Mouse (Mus musculus) limb, embryonic 12.5 days (tissue): ENCODE measurements around the gene Glb1l. TPM values are rescaled to one million over a fixed set of nuclear protein-coding genes. Genes with fewer than 3 reads are reported as not detected.

Source experiments
- ATAC-seq: fragments of 200-750 bp; cut with Nextera tagmentation; 2 replicates; pipeline ENCODE4 v1.8.0; 2017; ENCODE audit warnings: low read depth, moderate TSS enrichment; ENCODE audit not compliant: insufficient number of reproducible peaks, insufficient read depth, low FRiP score, low TSS enrichment
- H3K27ac ChIP-seq: fragments of 300-500 bp; sonication (generic); 2 replicates; pipeline ENCODE4 v1.5.1; 2016; ENCODE audit warnings: mild to moderate bottlenecking, moderate library complexity
- H3K27me3 ChIP-seq: fragments of 300-500 bp; sonication (generic); 2 replicates; pipeline ENCODE4 v1.6.1; 2016; ENCODE audit warnings: mild to moderate bottlenecking, moderate library complexity
- H3K36me3 ChIP-seq: fragments of 300-500 bp; sonication (generic); 2 replicates; pipeline ENCODE4 v1.6.1; 2016; ENCODE audit warnings: mild to moderate bottlenecking, moderate library complexity
- H3K4me1 ChIP-seq: fragments of 300-500 bp; sonication (generic); replicated peaks from 2 replicates; pipeline ENCODE4 v1.6.1; 2016
- H3K4me2 ChIP-seq: fragments of 300-500 bp; sonication (generic); 2 replicates; pipeline ENCODE4 v1.6.1; 2016; ENCODE audit warnings: mild to moderate bottlenecking, moderate library complexity
- H3K4me3 ChIP-seq: fragments of 300-500 bp; sonication (generic); replicated peaks from 2 replicates; pipeline ENCODE4 v1.5.1; 2016; ENCODE audit warnings: mild to moderate bottlenecking
- H3K9ac ChIP-seq: fragments of 300-500 bp; sonication (generic); replicated peaks from 2 replicates; pipeline ENCODE4 v1.6.1; 2016; ENCODE audit warnings: mild to moderate bottlenecking, moderate library complexity
- H3K9me3 ChIP-seq: fragments of 300-500 bp; sonication (generic); 2 replicates; pipeline ENCODE4 v1.6.1; 2016; ENCODE audit warnings: mild to moderate bottlenecking, moderate library complexity
- WGBS: fragments of 180-500 bp; shearing (Covaris S2); methylation state at CpG from one replicate; pipeline ENCODE4 v1.1.7; 2016; 5-methylcytosine and 5-hydroxymethylcytosine counted together
- polyA plus RNA-seq: library from polyadenylated mRNA; unstranded; fragments of >200 nt; fragmentation: Nextera tagmentation; extraction: Ambion mirVana; gene quantifications from 2 replicates; pipeline ENCODE4 v1.2.1, GENCODE M21; 2016

Glb1l gene
- polyA plus RNA-seq, 1 experiment from 2014 or later, result 19.3 TPM

GRCm38 (mm10) chr1:75191622-75192402, 18.8 kb downstream of the Glb1l start, which contains the start of the genes Ankzf1 and Atg9a:
Gene Ankzf1, plus strand, starts transcription at chr1:75192151.
Gene Atg9a, minus strand, starts transcription at chr1:75192196.
- WGBS, result under 1% methylated on average over 56 of the region's 56 CpGs
- peak within 1 kb of the TSS; percentile 81 for H3K4me3 ChIP-seq
- peak within 1 kb of the TSS; percentile 83 for H3K9ac ChIP-seq
- peak within 1 kb of the TSS; percentile 92 for H3K4me2 ChIP-seq
- H3K27me3 ChIP-seq, result no peaks in the 10 kb centered on the region
- peaks cover 43% of the 10 kb centered on the region for H3K36me3 ChIP-seq
- peaks cover 17% of the 10 kb centered on the region for H3K4me1 ChIP-seq
- ATAC-seq, result peak; percentile 98
- H3K9me3 ChIP-seq, result no peaks in the 10 kb centered on the region
- H3K27ac ChIP-seq, result peak within 1 kb of the TSS; percentile 93

GRCm38 (mm10) chr1:75191258-75191621, 19.4 kb downstream of the Glb1l start:
- peak overlapping the region; percentile 92 for H3K4me2 ChIP-seq
- H3K36me3 ChIP-seq, result peaks cover 43% of the 10 kb centered on the region
- no peak for ATAC-seq
- WGBS, result 47% methylated on average over 5 of the region's 5 CpGs
- H3K4me3 ChIP-seq, result peak overlapping the region; percentile 81
- no peaks in the 10 kb centered on the region for H3K9me3 ChIP-seq
- H3K27me3 ChIP-seq, result no peaks in the 10 kb centered on the region
- peaks cover 17% of the 10 kb centered on the region for H3K4me1 ChIP-seq
- peak overlapping the region; percentile 83 for H3K9ac ChIP-seq
- H3K27ac ChIP-seq, result peak overlapping the region; percentile 79

- peak overlapping the region; percentile 92 for H3K4me2 ChIP-seq
- no peak overlapping the region for H3K27ac ChIP-seq
- WGBS, result 56% methylated on average over 2 of the region's 2 CpGs
- peak overlapping the region; percentile 83 for H3K9ac ChIP-seq
- H3K9me3 ChIP-seq, result no peaks in the 10 kb centered on the region
- no peak for ATAC-seq
- peak overlapping the region; percentile 81 for H3K4me3 ChIP-seq
- peaks cover 43% of the 10 kb centered on the region for H3K36me3 ChIP-seq
- peaks cover 17% of the 10 kb centered on the region for H3K4me1 ChIP-seq
- H3K27me3 ChIP-seq, result no peaks in the 10 kb centered on the region
Measured at GRCm38 (mm10) chr1:75190577-75190976, 20.0 kb downstream of the Glb1l start.

GRCm38 (mm10) chr1:75187914-75188483, 22.6 kb downstream of the Glb1l start:
- no peak overlapping the region for H3K4me2 ChIP-seq
- peaks cover 56% of the 10 kb centered on the region for H3K36me3 ChIP-seq
- WGBS, result 83% methylated on average over 2 of the region's 2 CpGs

GRCm38 (mm10) chr1:75187126-75187525, 23.5 kb downstream of the Glb1l start:
- no peak overlapping the region for H3K4me2 ChIP-seq
- no peak overlapping the region for H3K4me3 ChIP-seq
- peaks cover 65% of the 10 kb centered on the region for H3K36me3 ChIP-seq
- no peaks in the 10 kb centered on the region for H3K27me3 ChIP-seq
- H3K9me3 ChIP-seq, result no peaks in the 10 kb centered on the region
- no peak overlapping the region for H3K9ac ChIP-seq
- H3K4me1 ChIP-seq, result peaks cover 8% of the 10 kb centered on the region
- H3K27ac ChIP-seq, result no peak overlapping the region
- ATAC-seq, result no peak

More at GRCm38 (mm10) chr1:75187914-75188483, 22.6 kb downstream of the Glb1l start:
- Histone ChIP-seq H3K4me1 (peaks cover 10% of the 10 kb centered on the region), H3K4me3 (no peak overlapping the region), H3K9me3 (no peaks in the 10 kb centered on the region), H3K27me3 (no peaks in the 10 kb centered on the region), H3K9ac (no peak overlapping the region), H3K27ac (no peak overlapping the region)
- ATAC-seq, result no peak

- Histone ChIP-seq H3K4me2 (no peak overlapping the region), H3K36me3 (peaks cover 70% of the 10 kb centered on the region), H3K27me3 (no peaks in the 10 kb centered on the region), H3K4me1 (peaks cover 4% of the 10 kb centered on the region; the same call in 1 of the 2 replicates), H3K9me3 (no peaks in the 10 kb centered on the region), H3K27ac (no peak overlapping the region), H3K9ac (no peak overlapping the region), H3K4me3 (no peak overlapping the region)
- ATAC-seq, result no peak
- WGBS, result 89% methylated on average over 11 of the region's 11 CpGs
Measured at GRCm38 (mm10) chr1:75185495-75185894, 25.1 kb downstream of the Glb1l start.

- Histone ChIP-seq H3K27ac (no peak overlapping the region), H3K4me2 (no peak overlapping the region), H3K9me3 (no peaks in the 10 kb centered on the region), H3K4me1 (peaks cover 22% of the 10 kb centered on the region), H3K36me3 (peaks cover 59% of the 10 kb centered on the region), H3K27me3 (no peaks in the 10 kb centered on the region), H3K9ac (no peak overlapping the region), H3K4me3 (no peak overlapping the region)
- 83% methylated on average over 4 of the region's 4 CpGs for WGBS
- ATAC-seq, result no peak
Measured at GRCm38 (mm10) chr1:75182160-75182559, 28.5 kb downstream of the Glb1l start.

- WGBS, result 81% methylated on average over 4 of the region's 4 CpGs
- Histone ChIP-seq H3K4me1 (peaks cover 22% of the 10 kb centered on the region), H3K36me3 (peaks cover 59% of the 10 kb centered on the region), H3K4me2 (no peak overlapping the region), H3K4me3 (no peak overlapping the region), H3K9ac (no peak overlapping the region), H3K9me3 (no peaks in the 10 kb centered on the region), H3K27ac (no peak overlapping the region), H3K27me3 (no peaks in the 10 kb centered on the region)
- no peak for ATAC-seq
Measured at GRCm38 (mm10) chr1:75181377-75181870, 29.2 kb downstream of the Glb1l start.

- ATAC-seq, result no peak
- H3K9ac ChIP-seq, result no peak overlapping the region; the same call in 1 of the 2 replicates
Measured at GRCm38 (mm10) chr1:75180741-75181140, 29.9 kb downstream of the Glb1l start.

GRCm38 (mm10) chr1:75180105-75180590, 30.5 kb downstream of the Glb1l start, which contains the start of gene Abcb6:
Gene Abcb6, minus strand, starts transcription at chr1:75180392.
- Histone ChIP-seq H3K9ac (peak within 1 kb of the TSS; percentile 76), H3K27ac (peak within 1 kb of the TSS; percentile 31; the same call in 1 of the 2 replicates), H3K4me3 (peak within 1 kb of the TSS; percentile 65), H3K4me2 (peak within 1 kb of the TSS; percentile 99), H3K27me3 (no peaks in the 10 kb centered on the region), H3K9me3 (no peaks in the 10 kb centered on the region), H3K36me3 (peaks cover 59% of the 10 kb centered on the region), H3K4me1 (peaks cover 22% of the 10 kb centered on the region)
- under 1% methylated on average over 31 of the region's 31 CpGs for WGBS
- peak; percentile 85 for ATAC-seq

More at GRCm38 (mm10) chr1:75180741-75181140, 29.9 kb downstream of the Glb1l start:
- Histone ChIP-seq H3K4me1 (peaks cover 22% of the 10 kb centered on the region), H3K4me3 (peak overlapping the region; percentile 65), H3K36me3 (peaks cover 59% of the 10 kb centered on the region), H3K27ac (no peak overlapping the region), H3K4me2 (peak overlapping the region; percentile 99), H3K9me3 (no peaks in the 10 kb centered on the region), H3K27me3 (no peaks in the 10 kb centered on the region)
- WGBS, result 34% methylated on average over 7 of the region's 7 CpGs
